Mouse (Mus musculus): Measurements from ENCODE around the gene Rab3ip.

DNA sequence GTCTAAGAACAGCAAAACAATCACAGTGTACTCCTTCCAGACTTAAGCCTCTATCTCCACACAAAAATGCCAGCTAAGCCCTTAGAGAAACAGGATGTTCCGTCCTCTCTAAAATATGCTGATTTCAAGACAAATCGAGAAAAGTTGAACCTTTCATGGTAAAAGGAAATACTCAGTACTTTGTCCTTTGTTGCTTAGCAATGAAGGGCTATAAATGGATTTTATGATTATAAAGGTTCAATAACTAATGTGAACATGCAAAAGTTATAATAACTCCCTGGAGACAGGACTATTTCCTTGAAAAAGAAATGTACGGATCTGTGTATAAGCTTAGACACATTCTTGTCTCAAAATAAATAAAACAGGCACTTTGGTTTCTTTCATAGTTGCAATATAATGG is 66.0 kb downstream of the Rab3ip start:
- TF ChIP-seq CTCF (IDR thresholded peaks at IDR 0.05; ENCODE audit: low read depth, low read length) (no peak), GATA1 (IDR thresholded peaks at IDR 0.05; ENCODE audit: borderline replicate concordance, low read length) (no peak), TAL1 (conservative IDR thresholded peaks at IDR 0.05; ENCODE audit: low read depth, low read length) (no peak), POLR2AphosphoS5 (IDR thresholded peaks at IDR 0.05; ENCODE audit: insufficient replicate concordance, low read depth, low read length) (no peak), GATA2 (IDR thresholded peaks at IDR 0.05; ENCODE audit: borderline replicate concordance, low read depth, low read length) (no peak)
